Mouse (Mus musculus): ENCODE results near the gene Cacng8. TPM values are rescaled to one million over a fixed set of nuclear protein-coding genes. Genes with fewer than 3 reads are reported as not detected.

Cacng8 gene
- polyA plus RNA-seq, 1 experiment, result not detected

DNA sequence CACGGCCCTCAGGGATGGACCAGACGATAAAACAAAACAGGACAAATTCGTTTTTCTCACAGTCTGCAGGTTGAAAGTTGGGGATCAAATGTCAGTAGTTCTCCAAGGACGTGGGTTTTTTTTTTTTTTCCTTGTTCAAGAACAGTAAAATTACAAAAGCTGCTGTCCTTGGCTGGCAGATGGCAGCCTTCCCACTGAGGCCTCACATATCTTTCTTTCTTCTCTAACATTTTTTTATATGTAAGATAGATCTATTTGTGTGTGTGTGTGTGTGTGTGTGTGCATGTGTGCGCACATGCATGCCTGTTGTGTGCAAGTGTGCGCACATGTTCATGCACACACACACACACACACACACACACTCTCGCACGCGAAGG lies 67.3 kb downstream of the Cacng8 start:
- no peak overlapping the region for H3K4me3 ChIP-seq (replicated peaks; ENCODE audit: control insufficient read depth, low read depth, low read length)
- no peak overlapping the region for H3K27ac ChIP-seq (ENCODE audit: control insufficient read depth, insufficient read depth, low read depth, low read length, poor library complexity)
- TF ChIP-seq POLR2A (IDR thresholded peaks at IDR 0.05; ENCODE audit: borderline replicate concordance, control insufficient read depth, low read depth, low read length) (no peak), CTCF (IDR thresholded peaks at IDR 0.05; ENCODE audit: control insufficient read depth, insufficient read depth, low read length) (no peak)
- 78% methylated on average over 9 of the region's 9 CpGs for WGBS
- no peaks in the 10 kb centered on the region; the same call in 1 of the 2 replicates for H3K4me1 ChIP-seq (ENCODE audit: control insufficient read depth, insufficient read depth, low read length)

DNA sequence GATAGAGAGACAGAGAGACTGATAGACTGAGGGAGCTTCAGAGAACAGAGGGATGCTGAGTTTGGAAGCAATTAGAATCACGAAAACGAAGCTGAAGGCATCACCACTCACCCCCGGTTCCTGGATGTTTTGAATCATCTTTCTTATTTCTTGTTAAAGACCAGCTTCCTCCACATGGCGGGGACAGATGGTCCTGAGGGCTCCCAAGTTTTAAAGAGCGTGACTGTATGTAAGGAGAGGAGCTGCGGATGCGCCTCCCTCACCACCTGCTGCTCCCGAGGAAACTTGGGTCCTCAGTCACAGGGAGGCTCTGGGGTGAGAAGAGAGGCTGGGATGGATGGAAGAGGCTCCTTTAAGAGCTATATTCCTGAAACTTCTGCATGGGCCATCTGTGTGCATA lies 69.8 kb downstream of the Cacng8 start:
- Histone ChIP-seq H3K4me3 (replicated peaks; ENCODE audit: control insufficient read depth, low read depth, low read length) (no peak overlapping the region), H3K4me1 (ENCODE audit: control insufficient read depth, insufficient read depth, low read length) (no peaks in the 10 kb centered on the region; the same call in 1 of the 2 replicates), H3K27ac (ENCODE audit: control insufficient read depth, insufficient read depth, low read depth, low read length, poor library complexity) (no peak overlapping the region)
- WGBS, result 81% methylated on average over 8 of the region's 8 CpGs
- TF ChIP-seq POLR2A (IDR thresholded peaks at IDR 0.05; ENCODE audit: borderline replicate concordance, control insufficient read depth, low read depth, low read length), result no peak
- no peak for TF ChIP-seq CTCF (IDR thresholded peaks at IDR 0.05; ENCODE audit: control insufficient read depth, insufficient read depth, low read length)

DNA sequence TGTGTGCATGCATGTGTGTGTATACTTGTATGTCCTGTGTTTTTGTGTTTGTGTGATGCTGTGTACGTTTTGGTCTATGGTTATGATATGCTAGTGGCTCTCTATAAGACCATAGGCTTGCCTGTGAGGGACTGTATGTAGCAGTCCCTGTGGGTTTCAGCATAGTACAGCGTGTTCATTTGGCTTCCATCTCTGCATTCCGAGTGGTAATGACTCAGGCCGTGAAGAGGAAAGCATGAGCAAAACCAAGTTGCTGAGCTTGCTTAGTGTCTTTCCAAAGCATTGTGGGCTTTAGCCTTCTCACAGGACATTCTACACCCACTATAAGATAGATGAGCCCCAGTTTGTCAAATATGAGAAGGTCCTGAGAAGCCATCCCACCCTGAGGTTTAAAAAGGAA lies 72.8 kb downstream of the Cacng8 start:
- no peak for TF ChIP-seq POLR2A (IDR thresholded peaks at IDR 0.05; ENCODE audit: borderline replicate concordance, control insufficient read depth, low read depth, low read length)
- TF ChIP-seq CTCF (IDR thresholded peaks at IDR 0.05; ENCODE audit: control insufficient read depth, insufficient read depth, low read length), result no peak
- Histone ChIP-seq H3K4me1 (ENCODE audit: control insufficient read depth, insufficient read depth, low read length) (no peaks in the 10 kb centered on the region; the same call in none of the 2 replicates), H3K27ac (ENCODE audit: control insufficient read depth, insufficient read depth, low read depth, low read length, poor library complexity) (no peak overlapping the region), H3K4me3 (replicated peaks; ENCODE audit: control insufficient read depth, low read depth, low read length) (no peak overlapping the region)
- WGBS, result 76% methylated on average over 4 of the region's 4 CpGs

Other genes with a start within 250 kb of the Cacng8 start
- gene AU018091, start 221.5 kb upstream of the Cacng8 start, polyA plus RNA-seq (2011; ENCODE audit: insufficient read depth, insufficient read length, low replicate concordance, missing spikeins), result 5.3 TPM in 1 of 2 replicates, not detected in the other
- 1.2 and 7.9 TPM in 2 replicates for gene Nlrp12, start 140.9 kb upstream of the Cacng8 start, polyA plus RNA-seq (2011; ENCODE audit: insufficient read depth, insufficient read length, low replicate concordance, missing spikeins)
- 8.6 and 19.7 TPM in 2 replicates for gene Myadm, start 101.6 kb upstream of the Cacng8 start, polyA plus RNA-seq (2011; ENCODE audit: insufficient read depth, insufficient read length, low replicate concordance, missing spikeins)
- gene Prkcg, start 101.5 kb upstream of the Cacng8 start, polyA plus RNA-seq (2011; ENCODE audit: insufficient read depth, insufficient read length, low replicate concordance, missing spikeins), result 1.1 and 3.2 TPM in 2 replicates
- 0.74 and 2.0 TPM in 2 replicates for gene Cacng7, start 57.7 kb upstream of the Cacng8 start, polyA plus RNA-seq (2011; ENCODE audit: insufficient read depth, insufficient read length, low replicate concordance, missing spikeins)
- gene Cacng6, start 33.5 kb downstream of the Cacng8 start, polyA plus RNA-seq (2011; ENCODE audit: insufficient read depth, insufficient read length, low replicate concordance, missing spikeins), result not detected in 2 replicates
- gene Tarm1, start 111.9 kb downstream of the Cacng8 start, polyA plus RNA-seq (2011; ENCODE audit: insufficient read depth, insufficient read length, low replicate concordance, missing spikeins), result 7.8 and 11.9 TPM in 2 replicates
- 1.1 TPM in 1 of 2 replicates, not detected in the other for gene Oscar, start 225.5 kb downstream of the Cacng8 start, polyA plus RNA-seq (2011; ENCODE audit: insufficient read depth, insufficient read length, low replicate concordance, missing spikeins)
- 372 and 377 TPM in 2 replicates for gene Ndufa3, start 226.7 kb downstream of the Cacng8 start, polyA plus RNA-seq (2011; ENCODE audit: insufficient read depth, insufficient read length, low replicate concordance, missing spikeins)
- gene Tfpt, start 239.2 kb downstream of the Cacng8 start, polyA plus RNA-seq (2011; ENCODE audit: insufficient read depth, insufficient read length, low replicate concordance, missing spikeins), result 12.2 and 42.0 TPM in 2 replicates
- gene Prpf31, start 239.3 kb downstream of the Cacng8 start, polyA plus RNA-seq (2011; ENCODE audit: insufficient read depth, insufficient read length, low replicate concordance, missing spikeins), result 26.4 and 45.2 TPM in 2 replicates

All from bone marrow, adult 2 months (tissue).